29 mouse cellular contexts compared by ENCODE assay signal in the genomic region with DNA sequence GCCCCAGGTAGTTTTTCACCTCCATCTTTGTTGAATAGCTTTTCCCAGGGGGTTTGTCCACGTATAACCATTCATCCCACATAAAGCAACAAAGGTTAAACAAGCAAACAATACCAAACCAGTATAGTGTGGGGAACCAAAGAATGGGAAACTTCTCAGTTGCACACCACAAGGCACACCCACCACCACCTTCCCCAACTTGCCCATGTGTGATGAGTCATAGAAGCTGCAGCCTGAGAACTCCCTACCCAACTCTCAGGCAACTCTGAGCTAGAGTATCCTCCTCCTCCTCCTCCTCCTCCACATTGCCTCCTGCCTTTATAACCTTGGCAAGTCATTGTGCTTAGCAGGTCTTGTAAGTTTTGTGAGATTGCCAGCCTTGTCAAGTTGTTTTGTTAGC.
DNase-seq lines count a peak whose midpoint lies in the region; ATAC-seq lines count a peak whose summit lies in the region.
"Had no signal": no experiment of that assay in that cellular context is flagged by ENCODE, and none has a peak within 500 bp of the region (broad histone marks: within the 10 kb centered on the region; RNA-seq: fewer than 3 reads in every experiment).

No protein-coding gene starts in this region.

- no peak overlapping the region for H3K27ac ChIP-seq in kidney, embryonic 15.5 days
- H3K27ac ChIP-seq: forebrain, embryonic 12.5 days; heart, embryonic 15.5 days; hindbrain, embryonic 10.5 days; hindbrain, embryonic 13.5 days; intestine, embryonic 15.5 days had no signal

- H3K36me3 ChIP-seq in kidney, embryonic 15.5 days = no peaks in the 10 kb centered on the region
- H3K36me3 ChIP-seq: forebrain, embryonic 12.5 days; heart, embryonic 12.5 days; heart, embryonic 15.5 days; hindbrain, embryonic 10.5 days; hindbrain, embryonic 13.5 days; intestine, embryonic 15.5 days had no signal

- no peak overlapping the region for H3K4me2 ChIP-seq in kidney, embryonic 15.5 days
- H3K4me2 ChIP-seq: forebrain, embryonic 12.5 days; heart, embryonic 12.5 days; heart, embryonic 15.5 days; hindbrain, embryonic 13.5 days; intestine, embryonic 15.5 days had no signal

- no peak overlapping the region for H3K4me3 ChIP-seq in kidney, embryonic 15.5 days (replicated peaks)
- H3K4me3 ChIP-seq: forebrain, embryonic 12.5 days; heart, embryonic 12.5 days; heart, embryonic 15.5 days; hindbrain, embryonic 10.5 days; hindbrain, embryonic 13.5 days; intestine, embryonic 15.5 days had no signal

- ATAC-seq in megakaryocyte progenitor cell, adult 5-6 weeks (replicated peaks; ENCODE audit: poor library complexity) = peak; percentile 55
- no peak for ATAC-seq in megakaryocyte-erythroid progenitor cell, adult 5-6 weeks (replicated peaks; ENCODE audit: low FRiP score, low TSS enrichment, poor library complexity, severe bottlenecking)
- no peak for ATAC-seq in kidney, embryonic 15.5 days (replicated peaks; ENCODE audit: low FRiP score)
- ATAC-seq: activated CD4-positive, CD25-positive, alpha-beta regulatory T cell, adult 4 months; forebrain, embryonic 16.5 days; hindbrain, embryonic 16.5 days; intestine, embryonic 15.5 days; Patski had no signal

- 72% methylated on average over 1 of the region's 1 CpGs for WGBS in kidney, embryonic 15.5 days

- H3K27me3 ChIP-seq in kidney, embryonic 15.5 days = no peaks in the 10 kb centered on the region
- H3K27me3 ChIP-seq: forebrain, embryonic 12.5 days; hindbrain, embryonic 13.5 days; intestine, embryonic 15.5 days; Patski had no signal

- H3K4me1 ChIP-seq in kidney, embryonic 15.5 days = no peaks in the 10 kb centered on the region
- H3K4me1 ChIP-seq: forebrain, embryonic 12.5 days; hindbrain, embryonic 10.5 days; hindbrain, embryonic 13.5 days; intestine, embryonic 15.5 days had no signal

- H3K9me3 ChIP-seq in kidney, embryonic 15.5 days (replicated peaks) = no peaks in the 10 kb centered on the region
- H3K9me3 ChIP-seq: forebrain, embryonic 12.5 days; heart, embryonic 12.5 days; heart, embryonic 15.5 days; hindbrain, embryonic 10.5 days; hindbrain, embryonic 13.5 days; intestine, embryonic 15.5 days had no signal

- peak; percentile 36 for DNase-seq in 3T3-L1 (ENCODE audit: low read depth, low spot score)
- peak; percentile 12 for DNase-seq in R1 (ENCODE audit: low read depth, low spot score)
- DNase-seq in fibroblast of lung, adult 2 months (ENCODE audit: low read depth) = peak; percentile 9
- no peak for DNase-seq in c-Kit-positive CD71-positive TER-119-positive erythroid progenitor cells, embryonic 14.5 days (ENCODE audit: low spot score)
- DNase-seq in thymus, adult 18-20 months = no peak
- DNase-seq: adrenal gland, postnatal 10 days; adrenal gland, postnatal 36 days; cerebellum, adult 11-12 months; cerebellum, adult 9-10 months; cerebellum, postnatal 14 days; gastrocnemius, postnatal 10 days; gastrocnemius, postnatal 36 days; heart, adult 11 months; heart, postnatal 10 days; heart, postnatal 36 days; kidney, adult 11 months had no signal

- no peak overlapping the region for H3K9ac ChIP-seq in kidney, embryonic 15.5 days
- H3K9ac ChIP-seq: forebrain, embryonic 12.5 days; heart, embryonic 12.5 days; heart, embryonic 15.5 days; hindbrain, embryonic 13.5 days; intestine, embryonic 15.5 days had no signal

Comparison
In these comparisons a context has a peak if more than half of its experiments do, and no peak if none do; other contexts are left out.
1. DNase-seq: peak in 3T3-L1 (single experiment), R1 (single experiment) and fibroblast of lung, adult 2 months (single experiment); none in c-Kit-positive CD71-positive TER-119-positive erythroid progenitor cells, embryonic 14.5 days (single experiment) and thymus, adult 18-20 months (0 of 2).